Mouse (Mus musculus) lung, postnatal 0 days (tissue): ENCODE data around the gene Med26.

Source experiments
- CTCF ChIP-seq: IDR thresholded peaks from 2 replicates; pipeline ENCODE4 v1.5.1; 2016; ENCODE audit warnings: antibody characterized with exemption, mild to moderate bottlenecking
- EP300 ChIP-seq: IDR thresholded peaks from 2 replicates; pipeline ENCODE4 v1.6.1; 2016; ENCODE audit warnings: antibody characterized with exemption, mild to moderate bottlenecking, control low read depth

DNA sequence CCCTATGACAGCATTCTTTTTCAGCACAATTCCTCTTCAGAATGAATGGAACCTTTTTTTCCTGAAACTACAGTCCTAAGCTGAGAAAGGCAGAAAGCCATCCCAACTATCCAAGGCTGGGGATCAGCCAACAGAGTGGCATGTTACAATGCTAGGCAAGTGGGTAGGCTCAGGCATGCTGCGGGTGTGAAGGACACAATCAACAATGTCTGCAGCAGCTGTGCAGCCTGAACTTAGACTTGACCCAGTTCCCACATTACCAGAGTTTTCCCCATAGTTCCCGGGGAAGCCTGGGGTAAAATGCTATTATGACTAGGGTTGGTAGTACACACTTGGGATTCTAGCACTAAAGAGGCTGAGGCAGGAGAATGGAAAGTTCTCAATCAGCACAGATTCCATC, 17.9 kb upstream of the Med26 start:
- TF ChIP-seq EP300 (no peak), CTCF (no peak)
